ENCODE assay signal across 8 mouse cellular contexts in genomic region chr9:20975431-20976215, GRCm38 (mm10). TPM values are rescaled to one million over a fixed set of nuclear protein-coding genes. Genes with fewer than 3 reads are reported as not detected.
DNase-seq lines count a peak whose midpoint lies in the region; ATAC-seq and TF ChIP-seq lines count a peak whose summit lies in the region.

No protein-coding gene starts in this region.

- no peak for TF ChIP-seq CTCF in small intestine, adult 2 months (IDR thresholded peaks at IDR 0.05; ENCODE audit: extremely low read depth, insufficient read length, insufficient replicate concordance, low read depth, low read length)

- DNase-seq in urinary bladder, postnatal 25 days (ENCODE audit: low spot score), result peak; percentile 43
- no peak for DNase-seq in urinary bladder, postnatal 10 days (ENCODE audit: low spot score)
- peak; percentile 44 for DNase-seq in heart, adult 8-10 months (ENCODE audit: low spot score)
- DNase-seq in lung, postnatal 36 days, result peak; percentile 78
- no peak for DNase-seq in cerebellum, adult 9-10 months

- H3K4me1 ChIP-seq in brown adipose tissue, adult 24 weeks (ENCODE audit: control insufficient read depth, insufficient read depth, insufficient read length, low read length), result peaks cover 12% of the 10 kb centered on the region; the same call in 1 of the 2 replicates
- peaks cover 52% of the 10 kb centered on the region for H3K4me1 ChIP-seq in kidney, embryonic 16.5 days (ENCODE audit: insufficient read depth, low read length)
- H3K4me1 ChIP-seq in small intestine, adult 2 months (ENCODE audit: control insufficient read depth, insufficient read depth, insufficient read length, low read length), result peaks cover 10% of the 10 kb centered on the region

- peak overlapping the region; percentile 63 for H3K4me2 ChIP-seq in kidney, embryonic 16.5 days (replicated peaks; ENCODE audit: low read depth, low read length)

- WGBS in kidney, embryonic 16.5 days, result 0% methylated on average over 45 of the region's 45 CpGs
- WGBS in small intestine, adult 2 months, result 2% methylated on average over 43 of the region's 45 CpGs

- peak overlapping the region; percentile 87 for H3K4me3 ChIP-seq in brown adipose tissue, adult 24 weeks (ENCODE audit: insufficient read depth, low read depth, low read length)
- peak overlapping the region; percentile 63 for H3K4me3 ChIP-seq in kidney, embryonic 16.5 days (ENCODE audit: low read length)
- H3K4me3 ChIP-seq in small intestine, adult 2 months (ENCODE audit: low read depth, low read length), result peak overlapping the region; percentile 70

- peak overlapping the region; percentile 76 for H3K9ac ChIP-seq in kidney, embryonic 16.5 days (replicated peaks; ENCODE audit: low read length)

- TF ChIP-seq POLR2A in small intestine, adult 2 months (IDR thresholded peaks at IDR 0.05; ENCODE audit: low read depth, low read length), result no peak

- no peaks in the 10 kb centered on the region for H3K27me3 ChIP-seq in kidney, embryonic 16.5 days (ENCODE audit: insufficient read depth, low read length)
- no peaks in the 10 kb centered on the region for H3K27me3 ChIP-seq in small intestine, adult 2 months (ENCODE audit: control insufficient read depth, insufficient read depth, low read length)

- peak; percentile 25 for ATAC-seq in kidney, embryonic 16.5 days (ENCODE audit: low FRiP score, low TSS enrichment)

- no peaks in the 10 kb centered on the region for H3K36me3 ChIP-seq in kidney, embryonic 16.5 days (ENCODE audit: insufficient read depth, low read length)
- no peaks in the 10 kb centered on the region for H3K36me3 ChIP-seq in small intestine, adult 2 months (ENCODE audit: control insufficient read depth, insufficient read depth, low read length)

- H3K9me3 ChIP-seq in kidney, embryonic 16.5 days (ENCODE audit: low read length), result no peaks in the 10 kb centered on the region

- peak overlapping the region; percentile 57 for H3K27ac ChIP-seq in brown adipose tissue, adult 24 weeks (replicated peaks; ENCODE audit: low read depth, low read length)
- H3K27ac ChIP-seq in kidney, embryonic 16.5 days (ENCODE audit: low read length), result peak overlapping the region; percentile 88
- H3K27ac ChIP-seq in small intestine, adult 2 months (ENCODE audit: insufficient read depth, low read depth, low read length), result no peak overlapping the region; the same call in 1 of the 2 replicates

RNA-seq across cellular contexts. Expression of gene S1pr2, which starts 1.0 kb away (rescaled TPM):
- polyA plus RNA-seq in brown adipose tissue, adult 24 weeks (2012; ENCODE audit: insufficient read depth, insufficient read length, missing spikeins), result 1.3 and 2.6 TPM in 2 replicates
- 1 to 10 TPM; 1.8 to 6.8 (median 4.6) TPM for total RNA-seq in heart, adult 8-10 months (2022)
- 35.1 and 37.7 TPM in 2 replicates for polyA plus RNA-seq in kidney, embryonic 16.5 days (2015; fragmentation: Nextera tagmentation; extraction: Ambion mirVana)
- 2.5 and 2.9 TPM in 2 replicates for polyA plus RNA-seq in small intestine, adult 2 months (2012; rRNA removed)

RNA-seq across cellular contexts. Expression of gene Dnmt1, which starts 15.9 kb away (rescaled TPM):
- polyA plus RNA-seq in brown adipose tissue, adult 24 weeks (2012; ENCODE audit: insufficient read depth, insufficient read length, missing spikeins), result 3.5 and 7.7 TPM in 2 replicates
- total RNA-seq in heart, adult 8-10 months (2022), result 10 to 100 TPM; 10.8 to 14.5 (median 12.3) TPM
- polyA plus RNA-seq in kidney, embryonic 16.5 days (2015; fragmentation: Nextera tagmentation; extraction: Ambion mirVana), result 107 and 110 TPM in 2 replicates
- 10.4 and 21.7 TPM in 2 replicates for polyA plus RNA-seq in small intestine, adult 2 months (2012; rRNA removed)

RNA-seq across cellular contexts. Expression of gene Mrpl4, which starts 26.9 kb away (rescaled TPM):
- 140 and 185 TPM in 2 replicates for polyA plus RNA-seq in brown adipose tissue, adult 24 weeks (2012; ENCODE audit: insufficient read depth, insufficient read length, missing spikeins)
- 100 to 1,000 TPM; 135 to 142 (median 136) TPM for total RNA-seq in heart, adult 8-10 months (2022)
- 161 and 169 TPM in 2 replicates for polyA plus RNA-seq in kidney, embryonic 16.5 days (2015; fragmentation: Nextera tagmentation; extraction: Ambion mirVana)
- 81.8 and 143 TPM in 2 replicates for polyA plus RNA-seq in small intestine, adult 2 months (2012; rRNA removed)

RNA-seq across cellular contexts. Expression of gene Icam1, which starts 40.2 kb away (rescaled TPM):
- 2.3 and 3.1 TPM in 2 replicates for polyA plus RNA-seq in brown adipose tissue, adult 24 weeks (2012; ENCODE audit: insufficient read depth, insufficient read length, missing spikeins)
- total RNA-seq in heart, adult 8-10 months (2022), result 10 to 100 TPM in 2 of 4 experiments, 1 to 10 TPM in 2; 7.5 to 11.3 (median 9.9) TPM
- 14.2 and 18.0 TPM in 2 replicates for polyA plus RNA-seq in kidney, embryonic 16.5 days (2015; fragmentation: Nextera tagmentation; extraction: Ambion mirVana)
- polyA plus RNA-seq in small intestine, adult 2 months (2012; rRNA removed), result 6.8 and 9.4 TPM in 2 replicates

RNA-seq across cellular contexts. Expression of gene Icam4, which starts 53.5 kb away (rescaled TPM):
- polyA plus RNA-seq in brown adipose tissue, adult 24 weeks (2012; ENCODE audit: insufficient read depth, insufficient read length, missing spikeins), result not detected in 2 replicates
- 1 to 10 TPM in 1 of 4 experiments, under 1 TPM in 3; 0.27 to 1.9 (median 0.74) TPM for total RNA-seq in heart, adult 8-10 months (2022)
- polyA plus RNA-seq in kidney, embryonic 16.5 days (2015; fragmentation: Nextera tagmentation; extraction: Ambion mirVana), result 0.84 and 0.91 TPM in 2 replicates
- 0.32 and 0.37 TPM in 2 replicates for polyA plus RNA-seq in small intestine, adult 2 months (2012; rRNA removed)

Comparison
In these comparisons a context has a peak if more than half of its experiments do, and no peak if none do; other contexts are left out.
1. DNase-seq: peak in urinary bladder, postnatal 25 days (single experiment), heart, adult 8-10 months (single experiment) and lung, postnatal 36 days (single experiment); none in urinary bladder, postnatal 10 days (single experiment) and cerebellum, adult 9-10 months (single experiment).
2. Peak in every context shown above with its lines, with median percentiles within 50 percentile points of each other: H3K4me3 ChIP-seq.